Mouse (Mus musculus): ENCODE measurements at regions not wholly inside any gene's neighbourhood (a gene's known extent, or its start where the extent isn't known, plus 50 kb on each side); places are given as distances from the start of the nearest gene placed in this dataset.

DNA sequence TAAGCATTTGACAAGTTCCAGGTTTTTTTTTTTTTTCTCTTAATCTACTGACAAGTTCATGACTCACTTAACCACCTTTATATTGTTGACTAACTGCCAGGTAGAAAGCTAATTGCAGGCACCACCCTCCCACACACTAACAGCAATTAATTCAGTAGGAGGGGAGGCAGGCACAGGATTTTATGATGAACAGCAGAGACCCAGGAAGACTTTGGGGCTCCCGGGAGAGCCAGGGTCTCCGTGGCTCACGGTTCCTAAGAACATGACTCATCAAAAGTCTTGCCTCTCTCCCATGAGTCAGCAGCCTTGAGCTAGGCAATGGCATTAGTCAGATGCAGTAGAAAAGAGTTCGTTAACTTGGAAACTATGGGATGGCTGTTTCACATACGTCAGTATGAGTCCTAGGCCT, 77.7 kb downstream of the Phlda1 start:
- peaks cover 24 to 49% of the 10 kb centered on the region in 2 experiments for H3K4me1 ChIP-seq (ENCODE audit: control insufficient read depth in 1 of 2, insufficient read depth in 2 of 2, low read length in 2 of 2)
- H3K9ac ChIP-seq (ENCODE audit: control insufficient read depth, low read depth, low read length, poor library complexity, severe bottlenecking): peak overlapping the region; percentile 50; the same call in 1 of the 2 replicates
- no peaks in the 10 kb centered on the region for H3K79me2 ChIP-seq (ENCODE audit: control insufficient read depth, insufficient read depth, low read length, poor library complexity)
- DNase-seq (ENCODE audit: low read depth, low spot score): peak; percentile 88
- TF ChIP-seq EP300 (IDR thresholded peaks at IDR 0.05; ENCODE audit: low read depth in 1 of 2, low read length in 2 of 2) (peak; percentile 61 to 63; a peak in 3 of 4 replicates), GATA1 (IDR thresholded peaks at IDR 0.05; ENCODE audit: low read depth, low read length) (0 out of 2 replicates have a peak, but pooled peaks have one; percentile 27), GABPA (IDR thresholded peaks at IDR 0.05; ENCODE audit: low read depth, low read length) (peak; percentile 71), TCF12 (IDR thresholded peaks at IDR 0.05; ENCODE audit: low read depth, low read length) (0 out of 2 replicates have a peak, but pooled peaks have one; percentile 18), MAFK (IDR thresholded peaks at IDR 0.05; ENCODE audit: borderline replicate concordance, low read depth, low read length) (peak; percentile 86), MYC (IDR thresholded peaks at IDR 0.05; ENCODE audit: low read depth, low read length) (no peak), CHD2 (IDR thresholded peaks at IDR 0.05; ENCODE audit: low read length) (no peak), ZMIZ1 (IDR thresholded peaks at IDR 0.05; ENCODE audit: low read depth, low read length) (no peak), JUND (IDR thresholded peaks at IDR 0.05; ENCODE audit: low read depth, low read length) (peak; percentile 76; the same call in 1 of the 2 replicates), ZNF384 (IDR thresholded peaks at IDR 0.05; ENCODE audit: low read depth, low read length) (peak; percentile 92), ETS1 (IDR thresholded peaks at IDR 0.05; ENCODE audit: low read depth, low read length) (peak; percentile 74)
- no peaks in the 10 kb centered on the region for H3K9me3 ChIP-seq (replicated peaks; ENCODE audit: insufficient read depth, low read length)
- H3K27me3 ChIP-seq (ENCODE audit: control insufficient read depth in 1 of 2, insufficient read depth in 2 of 2, low read length in 2 of 2): no peaks in the 10 kb centered on the region
- H3K36me3 ChIP-seq (ENCODE audit: control insufficient read depth in 1 of 2, insufficient read depth in 2 of 2, low read length in 2 of 2): peaks cover 0 to 58% of the 10 kb centered on the region in 2 experiments; a peak in 2 of 4 replicates
- peak overlapping the region; percentile 8 to 57; a peak in 3 of 4 replicates for H3K4me3 ChIP-seq (ENCODE audit: control insufficient read depth in 1 of 2, insufficient read depth in 1 of 2, low read depth in 2 of 2, low read length in 2 of 2)
- peak overlapping the region; percentile 85 for H3K27ac ChIP-seq (ENCODE audit: control insufficient read depth, low read depth, low read length)

DNA sequence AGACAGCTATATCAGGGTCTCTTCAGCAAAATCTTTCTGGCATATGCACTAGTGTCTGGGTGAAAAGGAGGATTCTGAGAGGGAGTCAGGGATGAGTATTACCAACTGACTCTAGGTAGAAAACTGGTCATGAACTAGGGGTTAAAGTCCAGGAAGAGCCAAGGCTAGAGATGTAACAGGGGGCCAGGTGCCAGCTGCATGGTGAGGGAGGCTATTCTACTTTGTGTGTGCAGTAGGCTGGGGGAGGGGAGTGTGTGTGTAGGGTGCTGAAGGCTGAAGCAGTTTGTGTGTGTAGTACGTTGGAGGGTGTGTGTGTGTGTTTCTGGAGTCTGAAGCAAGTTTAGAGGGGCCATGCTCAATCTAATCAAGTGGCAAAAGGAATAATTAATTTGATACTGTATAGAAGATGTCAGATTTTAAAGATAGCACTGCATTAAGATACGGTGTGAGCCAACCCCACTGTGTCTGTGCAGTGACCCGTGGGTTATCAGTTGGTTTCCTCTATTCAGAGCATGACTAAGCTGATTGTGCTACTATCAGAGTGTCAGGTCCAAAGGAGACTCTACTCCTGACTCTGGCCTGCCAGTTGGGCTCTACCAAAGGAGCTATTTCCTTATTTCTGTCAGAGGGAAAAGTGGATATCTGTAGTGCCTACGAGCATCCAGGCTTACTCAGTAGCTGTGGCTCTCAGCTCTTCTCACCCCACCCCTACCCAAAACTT, 82.0 kb downstream of the Phlda1 start:
- Histone ChIP-seq H3K79me2 (ENCODE audit: control insufficient read depth, insufficient read depth, low read length, poor library complexity) (no peaks in the 10 kb centered on the region), H3K27ac (ENCODE audit: control insufficient read depth, low read depth, low read length) (peak overlapping the region; percentile 55; the same call in 1 of the 2 replicates), H3K9me3 (replicated peaks; ENCODE audit: insufficient read depth, low read length) (no peaks in the 10 kb centered on the region), H3K4me1 (ENCODE audit: control insufficient read depth in 1 of 2, insufficient read depth in 2 of 2, low read length in 2 of 2) (peaks cover 6 to 27% of the 10 kb centered on the region in 2 experiments), H3K36me3 (ENCODE audit: control insufficient read depth in 1 of 2, insufficient read depth in 2 of 2, low read length in 2 of 2) (peaks cover 0 to 28% of the 10 kb centered on the region in 2 experiments; a peak in 2 of 4 replicates), H3K9ac (ENCODE audit: control insufficient read depth, low read depth, low read length, poor library complexity, severe bottlenecking) (no peak overlapping the region), H3K4me3 (ENCODE audit: control insufficient read depth in 1 of 2, insufficient read depth in 1 of 2, low read depth in 2 of 2, low read length in 2 of 2) (no peak overlapping the region), H3K27me3 (ENCODE audit: control insufficient read depth in 1 of 2, insufficient read depth in 2 of 2, low read length in 2 of 2) (no peaks in the 10 kb centered on the region)
- peak; percentile 71 for DNase-seq (ENCODE audit: low read depth, low spot score)
- TF ChIP-seq GATA1 (IDR thresholded peaks at IDR 0.05; ENCODE audit: low read depth, low read length) (peak; percentile 87), ZKSCAN1 (IDR thresholded peaks at IDR 0.05; ENCODE audit: low read depth, low read length) (no peak), UBTF (IDR thresholded peaks at IDR 0.05; ENCODE audit: borderline replicate concordance, insufficient read depth, low read depth, low read length) (no peak), CHD2 (IDR thresholded peaks at IDR 0.05; ENCODE audit: low read length) (no peak), SIN3A (IDR thresholded peaks at IDR 0.05; ENCODE audit: low read length) (no peak), MAFK (IDR thresholded peaks at IDR 0.05; ENCODE audit: borderline replicate concordance, low read depth, low read length) (no peak), EP300 (IDR thresholded peaks at IDR 0.05; ENCODE audit: low read depth in 1 of 2, low read length in 2 of 2) (peak; percentile 70 to 85), USF2 (IDR thresholded peaks at IDR 0.05; ENCODE audit: borderline replicate concordance in 1 of 2, insufficient read depth in 1 of 2, low read depth in 1 of 2, low read length in 2 of 2) (no peak), MEF2A (IDR thresholded peaks at IDR 0.05; ENCODE audit: extremely low read depth, insufficient replicate concordance, low read depth, low read length, poor library complexity, severe bottlenecking) (no peak), ZMIZ1 (IDR thresholded peaks at IDR 0.05; ENCODE audit: low read depth, low read length) (no peak), BHLHE40 (IDR thresholded peaks at IDR 0.05; ENCODE audit: borderline replicate concordance, low read depth, low read length) (no peak), POLR2A (IDR thresholded peaks at IDR 0.05; ENCODE audit: control insufficient read depth in 1 of 2, insufficient read depth in 1 of 2, low read depth in 1 of 2, low read length in 2 of 2, poor library complexity in 1 of 2) (no peak), POLR2AphosphoS2 (IDR thresholded peaks at IDR 0.05; ENCODE audit: low read length) (no peak), ZNF384 (IDR thresholded peaks at IDR 0.05; ENCODE audit: low read depth, low read length) (no peak), HCFC1 (IDR thresholded peaks at IDR 0.05; ENCODE audit: low read depth, low read length) (no peak), POLR2AphosphoS5 (IDR thresholded peaks at IDR 0.05; ENCODE audit: borderline replicate concordance, low read depth, low read length) (no peak), MXI1 (IDR thresholded peaks at IDR 0.05; ENCODE audit: low read depth, low read length) (no peak), JUND (IDR thresholded peaks at IDR 0.05; ENCODE audit: low read depth, low read length) (no peak), ETS1 (IDR thresholded peaks at IDR 0.05; ENCODE audit: low read depth, low read length) (peak; percentile 73), KAT2A (conservative IDR thresholded peaks at IDR 0.05; ENCODE audit: low read depth, low read length) (no peak), RAD21 (IDR thresholded peaks at IDR 0.05; ENCODE audit: low read depth, low read length) (no peak), MAZ (IDR thresholded peaks at IDR 0.05; ENCODE audit: low read depth, low read length) (no peak), MAX (IDR thresholded peaks at IDR 0.05; ENCODE audit: low read length) (no peak), RCOR1 (IDR thresholded peaks at IDR 0.05; ENCODE audit: low read depth, low read length) (no peak; the same call in 1 of the 2 replicates)

Data from MEL (cell line).